Mouse (Mus musculus): ENCODE measurements around the gene Nlrp4b.
"Not testable (repeated sequence)": the region's sequence is repeated elsewhere in the genome, so short reads cannot be mapped to it uniquely, and the experiment has no call there.

The Nlrp4b gene

GRCm38 (mm10) chr7:10687489-10687888 lies at the start of gene Nlrp4b:
Gene Nlrp4b, plus strand, starts transcription at chr7:10687789.
- no peak for DNase-seq (ENCODE audit: low read depth, low spot score)
- Histone ChIP-seq H3K27me3 (ENCODE audit: control insufficient read depth, insufficient read depth, low read length, poor library complexity, severe bottlenecking) (no peaks in the 10 kb centered on the region), H3K36me3 (ENCODE audit: control insufficient read depth, insufficient read depth, low read length, poor library complexity, severe bottlenecking) (no peaks in the 10 kb centered on the region)

DNA sequence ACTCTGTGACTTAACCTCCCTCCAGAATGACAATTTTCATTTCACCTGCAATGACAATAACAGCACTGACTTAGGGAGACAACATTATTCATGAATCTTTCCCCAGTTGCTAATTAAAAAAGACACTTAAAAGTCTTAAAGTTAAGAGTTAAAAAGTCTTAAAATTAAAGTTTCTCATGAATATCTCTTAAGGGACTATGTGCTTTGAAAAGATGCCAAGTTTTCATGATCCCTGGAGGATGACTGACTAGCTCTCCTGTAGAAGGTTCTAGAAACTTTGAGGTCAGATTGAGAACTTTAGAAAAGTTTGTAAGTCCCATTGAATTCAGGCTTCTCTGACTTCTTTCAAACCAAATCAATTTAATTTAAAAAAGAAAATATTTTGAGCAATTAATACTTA lies 66.7 kb downstream of the Nlrp4b start, which contains the start of gene Vmn1r71:
Gene Vmn1r71, minus strand, starts transcription at position 101 of the 400 bp plus-strand sequence.
- Histone ChIP-seq H3K27me3 (ENCODE audit: control insufficient read depth, insufficient read depth, low read length, poor library complexity, severe bottlenecking) (no peaks in the 10 kb centered on the region), H3K36me3 (ENCODE audit: control insufficient read depth, insufficient read depth, low read length, poor library complexity, severe bottlenecking) (no peaks in the 10 kb centered on the region)
- DNase-seq (ENCODE audit: low read depth, low spot score): no peak

DNA sequence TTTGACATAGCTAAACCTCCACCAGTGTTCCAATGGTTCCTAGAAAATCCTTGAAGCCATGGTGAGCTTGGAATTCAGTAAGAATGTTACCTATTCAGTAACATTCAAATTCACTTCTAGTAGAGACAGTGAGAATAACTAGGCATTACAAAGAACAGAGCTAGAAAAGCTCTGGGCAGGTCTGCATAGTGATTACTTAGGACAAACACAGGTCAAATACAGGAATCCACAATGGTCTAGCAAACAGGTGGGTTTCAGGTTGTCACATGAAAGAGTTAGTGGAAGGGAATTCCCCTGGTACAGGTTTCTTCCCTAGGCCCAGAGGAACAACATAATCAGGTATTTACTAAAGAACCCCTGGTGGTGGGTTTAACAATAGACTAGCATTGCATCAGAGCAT lies 70.0 kb downstream of the Nlrp4b start:
- H3K36me3 ChIP-seq (ENCODE audit: control insufficient read depth, insufficient read depth, low read length, poor library complexity, severe bottlenecking); DNase-seq (ENCODE audit: low read depth, low spot score); H3K27me3 ChIP-seq (ENCODE audit: control insufficient read depth, insufficient read depth, low read length, poor library complexity, severe bottlenecking): not testable (repeated sequence)

Measured in splenic B cell, adult 2 months (primary cell).